Mouse (Mus musculus) gastrocnemius, adult 2 months (tissue): ENCODE data around the gene Atp11b. TPM values are rescaled to one million over a fixed set of nuclear protein-coding genes. Genes with fewer than 3 reads are reported as not detected.

Experiments
- DNase-seq: peaks from one replicate; pipeline ENCODE4 v3.0.0; 2022
- H3K27ac ChIP-seq: fragments of 200-600 bp; 2 replicates; pipeline ENCODE4 v1.8.1; 2022; ENCODE audit warnings: mild to moderate bottlenecking
- H3K4me3 ChIP-seq: fragments of 200-600 bp; 2 replicates; pipeline ENCODE4 v1.8.1; 2022; ENCODE audit warnings: mild to moderate bottlenecking, moderate library complexity
- CTCF ChIP-seq: fragments of 200-600 bp; IDR thresholded peaks from 2 replicates; pipeline ENCODE4 v1.8.1; 2022; ENCODE audit warnings: antibody characterized with exemption, mild to moderate bottlenecking, moderate library complexity
- intact Hi-C: fragments of 180-260 bp; cut with DNase I; formaldehyde crosslinking; loops from one replicate; pipeline ENCODE4 v1.15.1; 2025
- total RNA-seq, 2 experiments: library from RNA; stranded (reverse); gene quantifications; 2 replicates each; pipeline ENCODE4 v1.2.3; 2021

Gene Atp11b
- total RNA-seq, 2 experiments from 2014 or later: 18.8 to 20.2 TPM

DNA sequence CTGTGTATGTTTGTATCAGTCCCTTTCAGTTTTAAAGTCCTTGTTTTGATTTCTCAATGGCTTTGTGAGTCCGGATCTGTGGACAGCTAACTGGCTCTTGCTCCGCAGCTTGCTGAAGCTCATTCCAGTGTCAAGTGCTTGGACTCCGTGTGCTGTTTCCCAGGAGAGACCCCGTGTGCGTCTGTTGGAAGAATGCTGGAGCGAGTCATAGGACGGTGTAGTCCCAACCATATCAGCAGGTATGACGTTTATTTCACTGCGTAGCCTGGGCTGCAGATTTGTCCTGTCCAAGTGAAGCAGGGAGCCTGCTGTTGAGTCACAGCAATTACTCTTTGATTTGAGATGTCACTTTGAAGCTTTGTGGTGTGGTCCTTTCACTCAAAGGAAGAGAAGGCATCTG, 95.4 kb downstream of the Atp11b start:
- intact Hi-C loops: no loop called here
- no peak for TF ChIP-seq CTCF
- Histone ChIP-seq H3K4me3 (no peak overlapping the region), H3K27ac (no peak overlapping the region)
- DNase-seq: no peak

DNA sequence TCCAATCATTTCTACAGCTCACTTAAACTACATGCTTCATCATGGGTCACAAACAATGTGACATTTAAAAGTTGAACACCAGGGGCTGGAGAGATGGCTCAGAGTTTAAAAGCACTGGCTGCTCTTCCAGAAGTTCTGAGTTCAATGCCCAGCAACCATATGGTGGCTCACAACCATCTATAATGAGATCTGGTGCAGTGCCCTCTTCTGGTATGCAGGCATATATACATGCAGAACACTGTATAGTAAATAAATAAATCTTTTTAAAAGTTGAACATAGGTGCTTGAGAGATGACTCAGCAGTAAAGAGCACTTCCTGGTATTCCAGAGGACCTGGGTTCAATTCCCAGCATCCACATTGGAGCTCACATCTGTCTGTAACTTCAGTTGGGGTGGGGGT, 129.4 kb downstream of the Atp11b start:
- Histone ChIP-seq H3K27ac (no peak overlapping the region), H3K4me3 (no peak overlapping the region)
- intact Hi-C loops: no loop called here
- no peak for DNase-seq
- TF ChIP-seq CTCF: peak; percentile 12; the same call in 1 of the 2 replicates

DNA sequence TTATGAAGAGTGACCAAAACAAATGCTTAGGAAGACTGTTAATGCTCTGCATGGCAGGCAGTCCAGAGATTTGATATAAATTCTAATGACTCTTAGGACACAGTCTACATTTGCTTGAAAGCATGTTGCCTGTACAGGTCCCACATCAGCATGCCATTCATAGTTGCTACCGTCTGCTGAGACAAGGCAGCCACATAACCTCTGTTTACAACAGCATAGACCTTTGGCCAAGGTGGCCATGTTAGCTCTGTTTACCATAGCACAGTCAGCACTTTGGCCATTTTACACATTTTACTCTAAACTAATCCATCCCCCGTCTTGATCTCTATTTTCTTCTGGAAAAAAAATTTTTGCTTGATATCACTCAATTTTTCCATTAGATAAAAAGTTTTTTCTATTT, 135.6 kb downstream of the Atp11b start:
- intact Hi-C loops: no loop called here

DNA sequence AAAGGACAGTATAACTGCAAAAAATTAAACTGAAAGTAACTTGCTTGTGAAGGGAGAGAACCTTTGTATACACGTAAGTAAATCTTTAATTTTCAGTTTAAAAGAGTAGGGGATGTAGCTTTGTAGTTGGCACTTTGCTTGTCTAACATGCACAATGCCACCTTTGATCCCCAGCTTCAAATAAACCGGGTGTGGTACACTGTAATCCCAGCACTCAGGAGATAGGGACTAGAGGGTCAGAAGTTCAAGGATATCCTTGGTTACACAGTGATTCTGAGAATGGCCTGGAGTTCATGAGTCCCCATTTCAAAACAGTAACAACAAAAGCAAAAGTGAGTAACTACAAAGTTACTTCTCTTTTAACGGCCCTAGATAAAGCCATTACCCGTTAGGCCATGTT, 137.2 kb downstream of the Atp11b start:
- H3K27ac ChIP-seq: no peak overlapping the region
- H3K4me3 ChIP-seq: no peak overlapping the region
- TF ChIP-seq CTCF: no peak
- no peak for DNase-seq
- intact Hi-C loops: no loop called here

More for the DNA sequence above, 135.6 kb downstream of the Atp11b start:
- no peak for DNase-seq
- H3K27ac ChIP-seq: no peak overlapping the region
- TF ChIP-seq CTCF: no peak
- H3K4me3 ChIP-seq: no peak overlapping the region

DNA sequence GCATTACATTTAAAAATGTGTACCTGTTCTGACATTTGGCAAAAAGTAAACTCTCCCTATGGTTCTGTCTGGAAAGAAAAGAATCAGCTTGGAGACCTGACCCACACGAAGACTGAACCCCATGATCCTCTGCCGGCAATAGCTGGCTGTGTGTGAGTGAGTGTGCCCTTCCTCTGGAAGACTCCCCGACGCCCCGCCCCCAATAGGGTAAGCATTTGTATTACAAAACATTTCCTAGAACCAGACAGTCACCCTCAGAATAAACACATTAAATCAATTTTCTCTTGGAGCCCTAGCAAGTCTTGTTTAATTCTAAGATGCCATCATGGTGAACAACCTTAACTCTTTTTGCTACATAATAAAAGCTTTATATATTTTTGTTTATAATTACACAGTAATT, 139.2 kb downstream of the Atp11b start:
- no peak for TF ChIP-seq CTCF
- Histone ChIP-seq H3K4me3 (no peak overlapping the region), H3K27ac (no peak overlapping the region)
- intact Hi-C loops: no loop called here
- no peak for DNase-seq

DNA sequence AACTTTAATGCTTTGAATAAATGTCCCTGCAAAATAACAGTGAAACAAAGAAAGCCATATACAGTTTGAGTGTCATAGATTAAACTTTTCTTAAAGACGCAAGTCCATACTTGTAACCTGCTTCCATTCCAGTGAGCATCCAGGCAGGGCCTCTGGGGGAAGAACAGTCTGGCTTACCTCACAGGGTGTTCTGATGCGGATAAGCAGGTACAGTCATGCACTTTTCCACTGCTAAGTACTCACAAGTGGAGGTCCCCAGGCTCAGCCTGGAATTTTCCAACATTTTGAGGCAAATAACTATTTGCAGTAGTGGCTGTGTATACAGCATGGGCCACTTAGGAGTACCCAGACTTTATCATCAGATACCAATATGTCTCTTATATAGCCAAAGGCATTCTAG, 144.0 kb downstream of the Atp11b start:
- no peak overlapping the region for H3K4me3 ChIP-seq
- H3K27ac ChIP-seq: no peak overlapping the region
- no peak for TF ChIP-seq CTCF
- DNase-seq: no peak
- intact Hi-C loops: no loop called here

DNA sequence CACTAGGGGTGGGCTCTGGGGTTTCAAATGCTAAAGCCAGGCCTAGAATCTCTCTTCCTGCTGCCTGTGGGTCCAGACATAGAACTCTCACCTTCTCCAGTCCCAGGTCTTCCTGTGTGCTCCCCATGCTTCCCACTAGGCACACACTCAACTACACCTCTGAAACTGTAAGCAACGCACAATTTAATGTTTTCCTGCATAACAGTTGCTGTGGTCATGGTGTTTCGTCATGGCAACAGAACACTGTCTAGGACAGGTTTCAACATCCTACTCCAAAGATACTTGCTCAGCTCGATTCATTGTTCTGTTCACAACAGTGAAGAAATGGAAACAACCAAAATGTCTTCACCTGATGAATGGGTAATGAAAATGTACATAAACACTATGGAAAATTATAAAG, 145.2 kb downstream of the Atp11b start:
- no peak for DNase-seq
- intact Hi-C loops: no loop called here
- H3K4me3 ChIP-seq: no peak overlapping the region
- no peak overlapping the region for H3K27ac ChIP-seq
- TF ChIP-seq CTCF: no peak

DNA sequence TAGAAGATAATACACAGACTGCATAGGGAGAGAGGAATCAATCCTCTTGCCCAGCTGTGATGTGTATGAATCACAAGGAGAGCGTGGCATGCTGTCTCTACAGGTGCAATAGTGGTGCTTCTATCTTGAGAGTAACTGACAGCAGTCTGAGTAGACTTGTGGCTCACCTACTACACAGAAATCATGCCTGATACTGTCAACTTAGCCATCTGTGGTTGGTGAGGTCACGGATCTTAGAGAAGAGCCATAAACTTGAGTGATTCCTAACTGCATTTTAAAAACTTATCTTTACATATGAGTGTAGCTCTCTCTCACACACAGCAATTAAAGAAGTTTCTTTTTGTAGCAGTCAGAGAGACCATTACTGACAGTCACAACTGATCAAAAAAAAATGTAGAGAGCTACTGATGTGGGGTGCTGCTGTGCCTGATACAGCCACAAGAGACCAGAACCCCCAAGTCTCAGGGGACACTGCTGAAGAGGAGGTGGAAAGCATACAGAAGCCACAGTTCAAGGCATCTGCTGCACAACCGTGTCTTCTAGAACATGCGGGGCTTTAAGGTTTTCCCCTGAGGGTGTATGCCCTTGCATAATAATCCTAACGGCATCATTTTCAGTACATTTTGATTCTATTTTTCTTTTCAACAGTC, 146.8 kb downstream of the Atp11b start:
- no peak overlapping the region for H3K4me3 ChIP-seq
- DNase-seq: no peak
- H3K27ac ChIP-seq: no peak overlapping the region
- intact Hi-C loops: no loop called here
- no peak for TF ChIP-seq CTCF

Other genes with a start within 250 kb of the Atp11b start
- 10 to 100 TPM; 68.2 to 85.6 TPM for gene Dcun1d1, start 183.3 kb downstream of the Atp11b start, total RNA-seq
- 10 to 100 TPM; 32.7 to 41.8 TPM for gene Mccc1, start 246.6 kb downstream of the Atp11b start, total RNA-seq